Mouse (Mus musculus) limb, embryonic 11.5 days (tissue): ENCODE data around the gene Zhx3. TPM values are rescaled to one million over a fixed set of nuclear protein-coding genes. Genes with fewer than 3 reads are reported as not detected.

ENCODE experiments used
- ATAC-seq: fragments of 200-750 bp; cut with Nextera tagmentation; 2 replicates; pipeline ENCODE4 v1.8.0; 2017; ENCODE audit warnings: low read depth; ENCODE audit not compliant: insufficient number of reproducible peaks, low FRiP score, low TSS enrichment
- DNase-seq: peaks from one replicate; pipeline ENCODE4 v3.0.0-alpha.2; 2015; ENCODE audit warnings: low spot score
- H3K27ac ChIP-seq: fragments of 300-500 bp; sonication (generic); replicated peaks from 2 replicates; pipeline ENCODE4 v1.5.1; 2014; ENCODE audit warnings: low read depth, mild to moderate bottlenecking, low read length
- H3K27me3 ChIP-seq: fragments of 300-500 bp; sonication (generic); 2 replicates; pipeline ENCODE4 v1.6.1; 2014; ENCODE audit warnings: mild to moderate bottlenecking, low read length, mixed read lengths; ENCODE audit not compliant: control insufficient read depth, insufficient read depth
- H3K36me3 ChIP-seq: fragments of 300-500 bp; sonication (generic); 2 replicates; pipeline ENCODE4 v1.6.1; 2014; ENCODE audit warnings: mild to moderate bottlenecking, low read length, moderate library complexity, mixed read lengths; ENCODE audit not compliant: control insufficient read depth, insufficient read depth
- H3K4me1 ChIP-seq: fragments of 300-500 bp; sonication (generic); 2 replicates; pipeline ENCODE4 v1.6.1; 2014; ENCODE audit warnings: low read length, mixed read lengths; ENCODE audit not compliant: control insufficient read depth, insufficient read depth
- H3K4me2 ChIP-seq: fragments of 300-500 bp; sonication (generic); 2 replicates; pipeline ENCODE4 v1.6.1; 2014; ENCODE audit warnings: low read depth, mild to moderate bottlenecking, moderate library complexity; ENCODE audit not compliant: severe bottlenecking
- H3K4me3 ChIP-seq: fragments of 300-500 bp; sonication (generic); 2 replicates; pipeline ENCODE4 v1.5.1; 2014; ENCODE audit warnings: low read depth, low read length
- H3K9ac ChIP-seq: fragments of 300-500 bp; sonication (generic); 2 replicates; pipeline ENCODE4 v1.6.1; 2014; ENCODE audit warnings: mild to moderate bottlenecking, low read length
- H3K9me3 ChIP-seq: fragments of 300-500 bp; sonication (generic); 2 replicates; pipeline ENCODE4 v1.6.1; 2016; ENCODE audit warnings: low read length; ENCODE audit not compliant: control insufficient read depth
- WGBS: fragments of 180-500 bp; shearing (Covaris S2); extraction: QIAGEN DNeasy Blood & Tissue Kit; methylation state at CpG from one replicate; pipeline ENCODE4 v1.1.7; 2014; 5-methylcytosine and 5-hydroxymethylcytosine counted together
- polyA plus RNA-seq: library from polyadenylated mRNA; unstranded; fragments of >200 nt; fragmentation: Nextera tagmentation; extraction: Ambion mirVana; gene quantifications from 2 replicates; pipeline ENCODE4 v1.2.1, GENCODE M21; 2014

Zhx3 gene
- polyA plus RNA-seq, 1 experiment from 2014 or later = 8.2 TPM

DNA sequence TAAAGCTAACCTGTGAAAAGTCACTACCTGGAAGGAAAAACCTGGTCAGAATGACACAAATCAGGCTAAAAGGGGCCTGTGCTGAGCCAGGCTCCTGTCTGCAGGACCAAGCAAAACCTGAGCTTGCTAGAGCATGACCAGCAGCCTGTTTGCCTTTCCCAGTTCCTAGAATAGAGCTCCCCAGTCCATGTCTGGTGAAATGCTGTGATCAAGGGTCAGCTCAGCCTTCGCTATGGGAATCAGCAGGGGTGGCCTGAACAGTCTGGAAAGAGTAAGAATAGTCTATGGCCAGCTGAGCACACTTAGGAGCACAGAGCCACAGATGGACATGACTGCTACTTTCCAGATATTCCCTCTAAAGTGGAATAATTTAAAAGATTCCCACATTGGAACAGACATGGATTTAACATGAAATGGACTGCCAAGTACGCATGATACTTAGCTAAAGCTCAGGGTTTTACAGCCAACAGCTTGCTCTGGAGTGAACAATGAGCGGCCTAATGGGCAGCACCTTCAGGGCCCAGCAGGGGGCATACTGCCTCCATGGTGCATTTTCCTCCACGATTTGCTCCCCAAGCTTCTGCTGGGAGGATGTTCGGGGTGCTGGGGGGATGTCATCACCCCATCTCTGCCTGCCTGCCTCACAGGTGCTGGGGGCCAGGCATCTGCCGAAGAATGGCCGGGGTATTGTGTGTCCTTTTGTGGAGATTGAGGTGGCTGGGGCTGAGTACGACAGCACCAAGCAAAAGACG is 112.2 kb downstream of the Zhx3 start:
- Histone ChIP-seq H3K36me3 (peaks cover 29% of the 10 kb centered on the region), H3K4me2 (no peak overlapping the region), H3K27me3 (no peaks in the 10 kb centered on the region), H3K4me3 (no peak overlapping the region), H3K4me1 (no peaks in the 10 kb centered on the region), H3K9me3 (no peaks in the 10 kb centered on the region), H3K27ac (no peak overlapping the region), H3K9ac (no peak overlapping the region)
- 90% methylated on average over 9 of the region's 9 CpGs for WGBS
- DNase-seq = no peak
- ATAC-seq = no peak

DNA sequence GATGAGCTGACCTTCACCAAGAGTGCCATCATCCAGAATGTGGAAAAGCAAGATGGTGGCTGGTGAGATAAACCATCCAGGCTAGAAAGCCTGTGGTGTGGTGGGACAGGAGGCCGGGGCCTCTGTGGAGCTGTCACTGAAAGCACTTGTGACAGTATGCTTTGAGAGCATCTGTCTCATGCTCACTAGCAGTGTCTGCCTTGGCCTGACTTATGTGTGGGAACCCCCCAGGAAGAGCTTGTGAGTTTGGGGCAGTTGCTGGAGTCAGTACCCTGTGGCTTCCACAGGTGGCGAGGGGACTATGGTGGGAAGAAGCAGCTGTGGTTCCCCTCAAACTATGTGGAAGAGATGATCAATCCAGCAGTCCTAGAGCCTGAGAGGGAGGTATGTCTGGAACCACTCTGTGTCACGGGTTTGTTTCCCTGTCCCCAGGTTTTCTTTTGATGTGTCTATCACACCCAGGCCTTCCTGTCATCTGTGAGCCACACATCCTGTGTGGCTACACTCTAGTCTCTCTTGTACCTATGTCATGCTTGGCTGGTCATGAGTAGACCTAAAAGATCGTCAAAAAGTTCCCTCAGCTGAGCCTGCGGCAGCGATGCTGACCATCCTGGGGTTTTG is 116.1 kb downstream of the Zhx3 start:
- Histone ChIP-seq H3K9me3 (no peaks in the 10 kb centered on the region), H3K27ac (no peak overlapping the region), H3K4me2 (no peak overlapping the region), H3K27me3 (no peaks in the 10 kb centered on the region), H3K9ac (no peak overlapping the region), H3K4me1 (no peaks in the 10 kb centered on the region), H3K36me3 (peaks cover 44% of the 10 kb centered on the region), H3K4me3 (no peak overlapping the region)
- DNase-seq (no peak), ATAC-seq (no peak)
- 88% methylated on average over 6 of the region's 6 CpGs for WGBS

DNA sequence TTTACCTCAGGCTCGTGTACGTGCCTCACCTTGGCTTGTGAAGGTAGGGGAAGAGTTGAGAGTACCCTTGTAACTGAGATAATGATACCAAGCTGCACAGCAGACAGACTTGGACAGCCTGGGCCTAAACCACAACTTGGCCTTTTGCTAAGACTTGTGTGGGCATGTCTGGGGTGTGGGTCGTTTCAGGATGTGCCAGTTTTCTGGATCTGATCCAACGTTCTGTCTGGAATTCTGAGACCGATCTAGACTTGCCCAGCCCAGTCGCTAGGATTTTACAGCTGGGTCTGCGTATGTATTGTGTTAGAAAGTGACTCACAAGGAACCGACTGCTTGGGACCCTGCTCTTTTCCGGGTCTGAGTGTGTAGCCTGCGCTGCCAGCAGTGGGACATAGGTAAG is 125.7 kb downstream of the Zhx3 start:
- Histone ChIP-seq H3K9me3 (no peaks in the 10 kb centered on the region), H3K4me3 (no peak overlapping the region), H3K27ac (no peak overlapping the region), H3K9ac (no peak overlapping the region), H3K27me3 (no peaks in the 10 kb centered on the region), H3K4me1 (no peaks in the 10 kb centered on the region), H3K36me3 (peaks cover 18% of the 10 kb centered on the region), H3K4me2 (no peak overlapping the region)
- no peak for ATAC-seq
- WGBS = 84% methylated on average over 10 of the region's 10 CpGs
- no peak for DNase-seq

DNA sequence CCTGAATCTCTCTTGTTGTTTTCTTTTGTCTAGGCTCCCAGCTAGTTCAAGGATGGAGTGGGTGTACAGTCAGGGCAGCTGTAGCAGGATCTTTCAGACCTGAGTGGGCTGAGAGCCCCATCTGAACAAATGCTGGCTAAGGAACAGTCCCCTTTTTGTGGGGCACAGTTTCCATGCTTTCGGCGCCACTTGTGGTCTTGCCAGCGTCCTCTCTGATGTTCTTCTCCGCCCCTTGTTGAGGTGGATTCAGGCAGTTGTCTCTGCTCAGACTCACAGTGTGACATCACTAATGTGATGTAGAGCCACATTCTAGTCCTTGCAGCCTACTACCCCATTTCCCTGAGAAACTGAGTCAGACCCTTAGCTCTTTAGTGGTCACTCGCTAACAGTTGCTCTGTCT is 126.2 kb downstream of the Zhx3 start:
- no peaks in the 10 kb centered on the region for H3K4me1 ChIP-seq
- no peak overlapping the region for H3K9ac ChIP-seq
- no peak overlapping the region for H3K4me2 ChIP-seq
- no peaks in the 10 kb centered on the region for H3K27me3 ChIP-seq
- ATAC-seq (no peak), DNase-seq (no peak)
- H3K27ac ChIP-seq = no peak overlapping the region
- H3K36me3 ChIP-seq = peaks cover 18% of the 10 kb centered on the region
- no peaks in the 10 kb centered on the region for H3K9me3 ChIP-seq
- no peak overlapping the region for H3K4me3 ChIP-seq
- 95% methylated on average over 5 of the region's 5 CpGs for WGBS

DNA sequence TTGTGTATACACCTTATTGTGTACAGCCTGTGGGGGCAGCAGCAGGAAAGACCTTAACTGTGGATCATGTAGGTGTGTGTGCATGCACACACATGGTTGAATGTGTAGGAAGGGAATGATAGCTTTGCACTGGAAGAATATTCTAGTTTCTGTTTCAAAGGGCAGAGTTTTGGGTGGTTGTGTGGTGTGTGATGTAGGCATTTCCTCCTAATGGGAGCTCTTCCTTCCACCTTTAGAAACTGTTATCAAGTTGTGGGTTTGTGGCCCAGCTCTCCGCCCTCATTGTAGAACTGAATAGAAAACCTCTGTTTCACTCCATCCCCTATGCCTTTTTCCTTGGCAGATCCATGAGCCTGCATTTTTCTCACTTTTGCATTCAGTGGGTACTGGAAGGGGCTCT is 127.3 kb downstream of the Zhx3 start:
- Histone ChIP-seq H3K4me1 (no peaks in the 10 kb centered on the region), H3K36me3 (peaks cover 14% of the 10 kb centered on the region), H3K27ac (no peak overlapping the region), H3K9me3 (no peaks in the 10 kb centered on the region), H3K4me2 (no peak overlapping the region), H3K27me3 (no peaks in the 10 kb centered on the region), H3K9ac (no peak overlapping the region), H3K4me3 (no peak overlapping the region)
- no peak for ATAC-seq
- no peak for DNase-seq
- 88% methylated on average over 1 of the region's 1 CpGs for WGBS

DNA sequence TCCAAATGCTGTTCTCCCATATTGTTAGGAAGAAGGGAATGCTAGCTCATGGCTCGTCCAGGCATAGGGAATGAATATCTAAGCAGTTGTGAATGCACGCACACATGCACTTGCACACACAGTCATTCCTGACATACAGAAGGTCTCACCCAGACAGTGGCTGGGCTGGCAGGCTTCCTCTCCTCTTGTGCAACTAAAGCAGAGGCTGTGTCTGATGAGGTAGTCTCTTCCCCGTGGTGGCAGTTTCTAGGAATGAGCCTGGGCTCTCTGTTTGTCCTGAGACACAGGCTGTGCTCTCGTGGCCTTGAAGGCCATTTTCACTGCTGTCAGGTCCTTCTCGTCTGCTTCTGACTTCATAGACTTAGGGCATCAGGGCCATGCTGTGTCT is 128.0 kb downstream of the Zhx3 start:
- peaks cover 10% of the 10 kb centered on the region for H3K36me3 ChIP-seq
- WGBS = 90% methylated on average over 5 of the region's 5 CpGs
- DNase-seq (no peak), ATAC-seq (no peak)
- no peak overlapping the region for H3K27ac ChIP-seq
- no peaks in the 10 kb centered on the region for H3K27me3 ChIP-seq
- no peak overlapping the region for H3K4me3 ChIP-seq
- H3K4me1 ChIP-seq = 0 out of 2 replicates have a peak, but pooled peaks cover 2% of the 10 kb centered on the region
- no peak overlapping the region for H3K4me2 ChIP-seq
- H3K9me3 ChIP-seq = no peaks in the 10 kb centered on the region
- no peak overlapping the region for H3K9ac ChIP-seq

DNA sequence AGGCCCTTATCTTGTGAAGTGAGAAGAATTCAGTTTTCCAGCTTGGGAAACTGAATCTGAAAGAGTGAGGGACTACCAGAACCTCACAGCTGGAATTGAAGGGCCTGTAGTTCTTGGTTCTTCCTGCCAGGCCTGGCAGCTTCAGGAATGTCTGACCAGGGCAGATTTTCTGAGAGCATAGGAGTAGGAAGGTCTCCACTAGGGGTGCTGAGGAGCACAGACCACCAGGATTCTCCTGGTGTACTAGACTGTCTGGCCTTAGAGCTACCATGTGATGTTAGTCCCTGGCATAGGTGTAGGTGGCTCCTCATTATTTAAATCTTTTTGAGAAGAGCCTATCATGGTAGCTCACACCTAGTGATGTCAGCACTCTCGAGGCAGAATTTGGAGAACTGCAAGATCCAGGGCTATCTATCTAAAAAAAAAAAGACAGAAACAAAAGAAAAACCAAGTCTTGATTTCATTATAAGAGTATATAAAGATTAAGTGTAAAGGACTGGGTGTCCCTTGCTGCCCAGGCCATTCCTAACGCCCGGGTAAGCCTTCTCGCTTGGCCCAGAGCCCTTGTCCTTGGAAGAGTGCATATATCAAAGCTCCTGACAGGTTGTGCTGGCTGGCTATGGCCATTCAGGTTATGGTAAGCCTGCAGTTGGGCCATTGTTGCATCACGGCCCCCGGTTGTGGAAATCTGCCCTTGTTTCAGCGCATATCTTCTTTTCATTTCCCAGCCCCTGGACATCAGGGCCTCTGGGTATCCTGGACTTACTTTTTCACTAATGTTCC is 128.6 kb downstream of the Zhx3 start:
- Histone ChIP-seq H3K27ac (no peak overlapping the region), H3K36me3 (peaks cover 12% of the 10 kb centered on the region), H3K27me3 (no peaks in the 10 kb centered on the region), H3K4me1 (0 out of 2 replicates have a peak, but pooled peaks cover 2% of the 10 kb centered on the region), H3K4me3 (no peak overlapping the region), H3K4me2 (no peak overlapping the region), H3K9me3 (no peaks in the 10 kb centered on the region), H3K9ac (no peak overlapping the region)
- WGBS = 88% methylated on average over 7 of the region's 7 CpGs
- peak; percentile 46 for DNase-seq
- no peak for ATAC-seq

DNA sequence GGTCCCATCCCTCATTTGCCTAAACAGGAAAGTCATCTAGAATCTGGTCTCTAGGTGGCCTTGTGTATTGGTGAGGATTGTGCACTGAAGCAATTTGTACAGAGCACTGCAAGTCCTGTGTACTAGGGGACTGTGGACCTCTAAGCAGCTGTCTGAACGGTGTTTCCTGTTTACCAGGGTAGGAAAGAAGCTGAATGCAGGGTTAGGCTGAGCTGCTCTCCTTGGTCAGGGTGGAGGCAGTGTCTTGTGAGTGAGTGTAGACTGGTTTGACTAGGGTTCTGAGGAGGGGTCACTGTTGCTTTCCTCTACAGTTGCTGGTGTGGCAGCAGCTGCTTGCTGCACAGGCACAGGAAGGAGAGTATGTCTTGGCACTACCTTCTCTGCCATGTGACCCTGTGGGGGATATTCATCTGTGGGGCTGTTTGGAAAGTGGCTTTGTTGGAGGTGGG is 130.6 kb downstream of the Zhx3 start:
- Histone ChIP-seq H3K36me3 (peaks cover 5% of the 10 kb centered on the region; the same call in 1 of the 2 replicates), H3K4me3 (no peak overlapping the region), H3K4me1 (0 out of 2 replicates have a peak, but pooled peaks cover 5% of the 10 kb centered on the region), H3K9me3 (no peaks in the 10 kb centered on the region), H3K4me2 (no peak overlapping the region), H3K27ac (no peak overlapping the region), H3K9ac (no peak overlapping the region; the same call in 1 of the 2 replicates), H3K27me3 (no peaks in the 10 kb centered on the region)
- DNase-seq (no peak), ATAC-seq (no peak)
- WGBS = 76% methylated on average over 1 of the region's 1 CpGs
